Mouse (Mus musculus) limb, embryonic 14.5 days (tissue): ENCODE measurements around the gene Kank4. TPM values are rescaled to one million over a fixed set of nuclear protein-coding genes. Genes with fewer than 3 reads are reported as not detected.
A peak's percentile ranks its signal among the peaks of the same experiment; 100 is the strongest.

Experiments used
- ATAC-seq: fragments of 200-750 bp; cut with Nextera tagmentation; 2 replicates; pipeline ENCODE4 v1.8.0; 2017; ENCODE audit warnings: low read depth, moderate number of reproducible peaks, moderate TSS enrichment; ENCODE audit not compliant: low FRiP score
- DNase-seq: peaks from one replicate; pipeline ENCODE4 v3.0.0-alpha.2; 2015; ENCODE audit warnings: low spot score
- H3K27ac ChIP-seq: fragments of 300-500 bp; sonication (generic); replicated peaks from 2 replicates; pipeline ENCODE4 v1.5.1; 2014; ENCODE audit warnings: low read depth, mild to moderate bottlenecking, low read length, moderate library complexity, mixed read lengths
- H3K27me3 ChIP-seq: fragments of 300-500 bp; sonication (generic); 2 replicates; pipeline ENCODE4 v1.6.1; 2014; ENCODE audit warnings: low read length, mixed read lengths; ENCODE audit not compliant: control insufficient read depth, insufficient read depth
- H3K36me3 ChIP-seq: fragments of 300-500 bp; sonication (generic); 2 replicates; pipeline ENCODE4 v1.6.1; 2014; ENCODE audit warnings: mild to moderate bottlenecking, low read length, moderate library complexity, mixed read lengths; ENCODE audit not compliant: control insufficient read depth, insufficient read depth
- H3K4me1 ChIP-seq: fragments of 300-500 bp; sonication (generic); 2 replicates; pipeline ENCODE4 v1.6.1; 2014; ENCODE audit warnings: antibody characterized with exemption, low read length, mixed read lengths; ENCODE audit not compliant: control insufficient read depth, insufficient read depth
- H3K4me2 ChIP-seq: fragments of 300-500 bp; sonication (generic); replicated peaks from 2 replicates; pipeline ENCODE4 v1.6.1; 2014; ENCODE audit warnings: low read depth, mild to moderate bottlenecking, low read length, moderate library complexity; ENCODE audit not compliant: severe bottlenecking
- H3K4me3 ChIP-seq: fragments of 300-500 bp; sonication (generic); replicated peaks from 2 replicates; pipeline ENCODE4 v1.5.1; 2014; ENCODE audit warnings: low read length
- H3K9ac ChIP-seq: fragments of 300-500 bp; sonication (generic); 2 replicates; pipeline ENCODE4 v1.6.1; 2014; ENCODE audit warnings: mild to moderate bottlenecking, low read depth, low read length, moderate library complexity; ENCODE audit not compliant: severe bottlenecking
- H3K9me3 ChIP-seq: fragments of 300-500 bp; sonication (generic); 2 replicates; pipeline ENCODE4 v1.6.1; 2016; ENCODE audit warnings: low read length; ENCODE audit not compliant: control insufficient read depth
- POLR2A ChIP-seq: fragments of 200-500 bp; IDR thresholded peaks from 2 replicates; pipeline ENCODE4 v1.8.0; 2012; ENCODE audit warnings: inconsistent platforms, mild to moderate bottlenecking, moderate library complexity, borderline replicate concordance; ENCODE audit not compliant: insufficient read depth, insufficient read length; ENCODE audit errors: extremely low read depth
- WGBS: fragments of 180-500 bp; shearing (Covaris S2); extraction: QIAGEN DNeasy Blood & Tissue Kit; methylation state at CpG from one replicate; pipeline ENCODE4 v1.1.7; 2014; 5-methylcytosine and 5-hydroxymethylcytosine counted together
- polyA plus RNA-seq, 2 experiments: library from polyadenylated mRNA; depleted of rRNA in 1 of 2; stranded (reverse) in 1 of 2; unstranded in 1 of 2; fragments of >200 nt; fragmentation: Nextera tagmentation in 1 of 2; extraction: Ambion mirVana in 1 of 2; gene quantifications; 2 replicates each; pipeline versions ENCODE4 v1.2.1 to v1.2.3; 2012 to 2014

Kank4 gene
- polyA plus RNA-seq, 2 experiments, result 3.7 to 11.6 TPM

DNA sequence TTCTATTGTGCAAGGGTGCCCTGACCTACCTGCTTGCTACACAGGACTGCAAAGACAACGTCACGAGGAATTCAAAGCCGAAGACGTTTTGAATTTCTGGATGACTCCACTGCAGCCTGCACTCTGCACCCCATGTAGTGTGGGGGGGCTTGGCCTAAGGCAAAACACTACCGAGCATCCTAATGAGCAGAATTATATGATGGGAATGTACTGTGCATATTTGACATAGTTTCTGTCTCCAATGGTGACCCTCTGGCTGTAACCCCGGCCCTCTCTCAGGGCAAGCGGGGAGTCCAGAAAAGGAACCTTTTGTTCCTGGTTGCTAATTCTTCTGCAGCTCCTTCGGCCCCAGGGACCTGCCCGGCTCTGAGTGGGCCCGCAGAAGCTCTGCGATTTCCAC is 61.2 kb downstream of the Kank4 start:
- no peaks in the 10 kb centered on the region for H3K4me1 ChIP-seq
- no peak for TF ChIP-seq POLR2A
- DNase-seq (no peak), ATAC-seq (no peak)
- H3K9me3 ChIP-seq, result no peaks in the 10 kb centered on the region
- no peaks in the 10 kb centered on the region for H3K27me3 ChIP-seq
- no peak overlapping the region for H3K4me3 ChIP-seq
- no peak overlapping the region for H3K27ac ChIP-seq
- H3K9ac ChIP-seq, result no peak overlapping the region
- H3K36me3 ChIP-seq, result peaks cover 29% of the 10 kb centered on the region
- H3K4me2 ChIP-seq, result no peak overlapping the region
- 68% methylated on average over 11 of the region's 11 CpGs for WGBS

DNA sequence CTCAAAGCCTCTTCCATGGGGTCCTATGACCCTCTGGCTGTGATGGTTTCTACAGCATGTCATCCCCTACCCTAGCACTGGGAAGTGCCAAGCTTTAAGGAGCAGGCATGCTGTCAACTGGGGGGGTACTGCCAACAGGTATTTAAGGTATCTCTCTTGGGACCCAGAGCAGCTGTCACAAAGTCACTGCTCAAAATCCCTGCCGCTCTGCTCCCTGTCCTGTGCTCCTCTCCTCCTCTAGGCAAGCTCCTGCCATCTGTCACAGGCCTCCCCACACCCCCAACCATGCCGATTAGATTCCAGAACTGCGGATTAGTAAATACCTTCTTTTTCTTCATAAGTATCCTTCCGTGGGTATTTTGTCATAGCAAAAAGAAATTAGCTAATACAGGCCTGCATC is 62.9 kb downstream of the Kank4 start:
- no peak overlapping the region for H3K4me3 ChIP-seq
- no peak overlapping the region for H3K27ac ChIP-seq
- no peaks in the 10 kb centered on the region for H3K27me3 ChIP-seq
- ATAC-seq (no peak), DNase-seq (no peak)
- H3K36me3 ChIP-seq, result peaks cover 21% of the 10 kb centered on the region
- TF ChIP-seq POLR2A, result no peak
- no peak overlapping the region for H3K4me2 ChIP-seq
- H3K4me1 ChIP-seq, result no peaks in the 10 kb centered on the region
- no peaks in the 10 kb centered on the region for H3K9me3 ChIP-seq
- 82% methylated on average over 4 of the region's 4 CpGs for WGBS
- no peak overlapping the region for H3K9ac ChIP-seq

DNA sequence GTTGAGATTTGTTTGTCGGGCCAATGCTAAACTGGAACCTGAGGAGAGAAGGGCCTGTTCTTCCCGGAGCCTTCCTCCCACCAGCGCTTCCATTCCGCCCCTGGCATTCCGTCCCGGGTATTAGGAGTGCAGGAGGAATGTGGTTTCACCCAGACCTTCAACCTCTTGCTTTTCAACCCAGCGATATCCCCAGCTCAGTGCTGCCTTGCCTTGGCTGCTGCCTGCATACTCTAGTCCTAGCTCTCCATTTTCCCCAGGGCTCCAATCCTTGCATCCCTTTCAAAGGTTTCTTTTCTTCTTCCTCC is 73.5 kb downstream of the Kank4 start:
- H3K27me3 ChIP-seq, result no peaks in the 10 kb centered on the region
- no peak for TF ChIP-seq POLR2A
- no peak overlapping the region for H3K27ac ChIP-seq
- H3K4me1 ChIP-seq, result no peaks in the 10 kb centered on the region; the same call in 1 of the 2 replicates
- ATAC-seq, result no peak
- no peak for DNase-seq
- no peak overlapping the region for H3K4me2 ChIP-seq
- no peak overlapping the region for H3K9ac ChIP-seq
- H3K36me3 ChIP-seq, result no peaks in the 10 kb centered on the region
- WGBS, result 24% methylated on average over 7 of the region's 7 CpGs
- H3K9me3 ChIP-seq, result no peaks in the 10 kb centered on the region
- no peak overlapping the region for H3K4me3 ChIP-seq

DNA sequence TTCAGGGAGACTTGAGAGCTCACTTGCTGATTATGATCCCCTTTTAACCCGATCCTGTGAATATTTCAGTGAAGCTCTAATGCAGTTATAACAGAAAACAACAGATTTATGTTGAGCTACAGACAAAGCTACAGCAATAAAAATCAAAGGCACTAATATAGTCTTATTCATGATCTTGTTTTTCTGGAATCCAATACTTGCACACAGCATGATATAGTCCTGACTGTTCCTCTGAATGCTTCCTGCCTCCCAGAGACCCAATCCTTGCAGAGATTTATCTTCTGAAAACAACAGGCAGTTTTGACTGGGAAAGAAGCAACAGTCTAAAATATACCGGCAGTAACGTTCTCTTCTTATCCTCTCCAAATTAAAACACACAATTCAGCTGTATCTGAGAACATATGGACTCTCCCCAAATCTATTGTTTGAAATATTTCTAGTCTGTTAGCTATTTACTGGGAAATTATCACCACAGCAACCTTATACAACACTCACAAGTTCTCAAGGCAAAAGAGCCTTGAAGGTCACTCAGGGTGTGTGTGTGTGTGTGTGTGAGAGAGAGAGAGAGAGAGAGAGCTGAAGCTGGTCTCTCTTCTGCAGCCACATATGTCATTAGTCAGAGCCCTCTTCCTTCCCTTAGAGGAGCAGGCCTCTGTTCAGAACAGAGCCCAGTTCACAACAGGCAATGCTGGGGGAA is 74.0 kb downstream of the Kank4 start:
- WGBS, result 67% methylated on average over 3 of the region's 3 CpGs
- Histone ChIP-seq H3K9ac (no peak overlapping the region), H3K4me3 (no peak overlapping the region), H3K27me3 (no peaks in the 10 kb centered on the region), H3K4me2 (no peak overlapping the region), H3K27ac (no peak overlapping the region), H3K36me3 (no peaks in the 10 kb centered on the region), H3K4me1 (no peaks in the 10 kb centered on the region; the same call in 1 of the 2 replicates), H3K9me3 (no peaks in the 10 kb centered on the region)
- DNase-seq, result no peak
- no peak for ATAC-seq
- TF ChIP-seq POLR2A, result no peak

DNA sequence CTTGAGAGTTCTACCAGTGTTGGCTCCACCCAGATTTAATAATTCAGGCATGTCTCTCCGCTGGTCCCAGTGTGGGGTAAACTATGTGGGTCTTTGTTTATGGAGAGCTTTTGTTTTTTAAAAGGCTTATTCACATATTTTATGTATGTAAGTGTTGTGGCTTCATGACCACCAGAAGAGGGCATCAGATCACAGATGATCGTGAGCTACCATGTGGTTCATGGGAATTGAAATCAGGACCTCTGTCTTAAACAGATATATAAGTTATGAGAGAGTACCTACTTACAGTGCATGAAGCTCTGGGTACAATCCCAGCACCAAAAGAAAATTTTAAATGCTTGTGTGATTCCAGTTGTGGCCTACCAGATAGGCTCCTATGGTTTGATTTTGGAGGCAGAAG is 77.6 kb downstream of the Kank4 start:
- no peak for TF ChIP-seq POLR2A
- Histone ChIP-seq H3K4me3 (no peak overlapping the region), H3K9me3 (no peaks in the 10 kb centered on the region), H3K27ac (no peak overlapping the region), H3K27me3 (no peaks in the 10 kb centered on the region), H3K4me2 (no peak overlapping the region), H3K4me1 (no peaks in the 10 kb centered on the region; the same call in 1 of the 2 replicates), H3K36me3 (no peaks in the 10 kb centered on the region), H3K9ac (no peak overlapping the region)
- whole genome bisulfite sequencing, result 37% methylated on average over 2 of the region's 2 CpGs
- ATAC-seq, result peak; percentile 47; the same call in 1 of the 2 replicates
- no peak for DNase-seq

DNA sequence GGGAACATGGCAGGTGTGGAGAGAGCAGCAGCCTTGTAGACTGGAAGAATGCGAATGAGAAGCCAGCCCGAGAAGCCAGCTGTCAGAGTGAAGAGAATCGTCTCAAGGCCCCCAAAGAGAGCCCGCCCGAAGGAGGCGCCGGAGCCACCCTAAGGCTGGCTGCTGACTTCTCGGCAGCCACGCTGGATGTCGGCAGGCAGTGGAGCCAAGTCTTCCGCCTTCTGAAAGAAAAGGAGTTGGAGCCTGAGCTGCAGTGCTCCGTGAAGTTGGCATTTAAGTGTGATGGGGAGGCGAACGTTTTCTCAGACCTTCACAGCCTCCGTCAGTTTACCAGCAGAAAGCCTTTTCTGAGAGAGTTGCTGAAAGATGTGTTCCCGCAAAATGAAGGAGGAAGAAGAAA is 83.7 kb downstream of the Kank4 start:
- 93% methylated on average over 16 of the region's 16 CpGs for WGBS
- Histone ChIP-seq H3K27me3 (peaks cover 4% of the 10 kb centered on the region), H3K9me3 (no peaks in the 10 kb centered on the region), H3K4me2 (no peak overlapping the region), H3K4me1 (no peaks in the 10 kb centered on the region), H3K27ac (no peak overlapping the region), H3K9ac (no peak overlapping the region), H3K4me3 (no peak overlapping the region), H3K36me3 (no peaks in the 10 kb centered on the region)
- no peak for ATAC-seq
- TF ChIP-seq POLR2A, result no peak
- DNase-seq, result no peak
